Mouse (Mus musculus) layer of hippocampus, adult 8-10 months (tissue): ENCODE results near the gene Sox5. TPM values are rescaled to one million over a fixed set of nuclear protein-coding genes. Genes with fewer than 3 reads are reported as not detected.

Source experiments
- DNase-seq, 2 experiments: peaks; one replicate each; pipeline ENCODE4 v3.0.0; 2022; ENCODE audit warnings: low spot score in 2 of 2
- total RNA-seq, 4 experiments: library from RNA; stranded (reverse); gene quantifications; 2 replicates each; pipeline ENCODE4 v1.2.4; 2022

Sox5 gene
- total RNA-seq, 4 experiments from 2014 or later, result 38.4 to 42.4 (median 40.8) TPM

DNA sequence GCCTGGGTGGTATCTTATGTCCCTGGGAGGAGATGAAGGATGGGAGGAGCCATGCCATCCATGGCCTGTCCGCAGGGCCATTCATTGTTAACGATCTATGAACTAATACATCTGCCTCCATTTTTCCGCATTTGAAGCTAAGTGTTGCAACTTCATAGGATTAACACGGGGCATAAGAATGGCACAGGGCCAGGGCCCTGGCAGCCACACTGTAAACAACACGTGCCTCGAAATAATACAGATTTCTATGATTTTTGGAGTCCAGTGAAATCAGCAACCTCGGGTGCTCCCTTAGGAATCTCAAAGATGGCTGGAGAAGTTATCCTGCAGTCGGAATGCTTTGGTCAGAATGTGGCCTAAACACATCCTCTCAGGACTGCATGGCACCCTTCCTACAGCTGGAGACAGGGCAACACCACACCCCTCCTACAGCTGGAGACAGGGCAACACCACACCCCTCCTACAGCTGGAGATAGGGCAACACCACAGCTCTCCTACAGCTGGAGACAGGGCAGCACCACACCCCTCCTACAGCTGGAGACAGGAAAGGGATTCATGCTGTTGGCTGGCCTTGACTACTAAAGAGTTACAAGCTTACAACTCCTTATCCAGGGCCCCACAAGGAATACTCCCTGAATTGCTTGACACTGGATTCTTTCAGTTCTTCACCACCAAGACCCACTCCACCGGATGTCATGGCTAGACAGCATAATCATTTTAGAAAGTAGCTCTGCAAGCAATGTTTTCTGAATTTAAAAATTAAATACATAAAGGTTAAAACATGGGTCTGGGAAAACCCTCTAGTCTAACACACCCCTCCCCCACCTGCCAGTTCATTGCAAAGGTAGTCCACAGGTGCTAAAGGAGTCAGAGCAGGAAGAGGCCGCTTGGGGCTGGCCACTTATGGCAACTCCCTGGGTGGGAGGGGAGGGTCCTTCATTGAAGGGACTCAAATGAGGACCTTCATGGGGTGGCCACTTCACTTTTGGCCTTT, 122.4 kb downstream of the Sox5 start:
- no peak for DNase-seq

DNA sequence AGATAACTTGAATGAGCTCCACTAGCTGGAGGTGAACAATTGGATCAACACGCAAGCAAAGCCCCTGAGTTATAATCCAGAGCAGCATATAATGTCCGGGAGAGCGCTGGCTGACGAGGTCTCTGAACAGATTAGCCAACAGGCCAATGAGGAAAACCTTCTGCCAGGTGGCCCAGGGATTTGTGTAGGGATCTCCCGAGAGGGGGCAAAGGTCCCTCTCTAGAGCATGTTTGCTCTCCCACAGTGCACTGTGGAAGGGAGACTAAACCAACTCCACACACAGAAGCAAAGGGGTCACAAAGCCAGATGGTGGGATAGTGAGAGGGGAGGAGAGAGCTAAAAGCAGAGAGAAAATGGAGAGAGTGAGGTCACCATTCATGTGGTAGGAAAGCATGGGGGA, 128.9 kb downstream of the Sox5 start:
- DNase-seq, result no peak

DNA sequence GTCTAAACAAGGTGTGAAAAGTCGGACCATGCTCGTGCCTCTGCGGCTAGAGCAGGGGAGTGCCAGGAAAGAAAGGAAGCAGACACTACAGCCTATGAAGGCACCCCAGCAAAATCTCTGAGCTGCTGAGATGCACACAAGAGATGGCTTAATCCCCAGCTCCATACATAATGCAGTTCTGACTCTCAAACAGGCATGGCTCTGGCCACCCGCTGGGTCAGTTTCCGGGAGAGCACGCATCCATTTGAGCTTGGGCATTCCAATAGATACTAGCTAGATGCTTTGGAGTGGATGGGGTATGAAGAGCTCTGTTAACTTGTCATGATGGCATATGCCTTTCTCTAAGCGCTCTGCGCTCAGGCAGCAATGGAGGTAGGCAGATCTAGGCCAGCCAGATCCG, 132.9 kb downstream of the Sox5 start:
- no peak for DNase-seq

DNA sequence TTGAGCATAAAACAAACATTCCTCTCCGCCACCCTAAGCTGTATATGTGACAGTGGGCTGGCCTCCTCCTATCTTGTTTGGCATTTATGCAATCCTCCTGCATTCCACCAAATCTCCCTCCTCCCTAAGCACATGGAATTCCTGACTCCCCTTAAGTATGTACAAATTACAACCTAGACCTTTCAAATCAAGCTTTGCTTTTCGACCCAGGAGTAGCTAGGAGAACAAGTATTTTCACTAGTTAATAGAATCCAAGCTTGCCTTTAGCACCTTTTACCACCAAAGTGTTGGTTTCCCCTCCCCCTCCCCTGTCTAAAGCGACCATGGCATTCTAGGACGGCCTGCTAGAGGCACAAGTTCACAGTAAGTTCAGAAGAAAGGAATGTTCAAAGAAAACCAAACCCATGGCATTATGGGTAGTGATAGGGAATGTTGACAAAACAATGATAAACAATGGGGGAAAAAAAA, 133.6 kb downstream of the Sox5 start:
- no peak for DNase-seq

DNA sequence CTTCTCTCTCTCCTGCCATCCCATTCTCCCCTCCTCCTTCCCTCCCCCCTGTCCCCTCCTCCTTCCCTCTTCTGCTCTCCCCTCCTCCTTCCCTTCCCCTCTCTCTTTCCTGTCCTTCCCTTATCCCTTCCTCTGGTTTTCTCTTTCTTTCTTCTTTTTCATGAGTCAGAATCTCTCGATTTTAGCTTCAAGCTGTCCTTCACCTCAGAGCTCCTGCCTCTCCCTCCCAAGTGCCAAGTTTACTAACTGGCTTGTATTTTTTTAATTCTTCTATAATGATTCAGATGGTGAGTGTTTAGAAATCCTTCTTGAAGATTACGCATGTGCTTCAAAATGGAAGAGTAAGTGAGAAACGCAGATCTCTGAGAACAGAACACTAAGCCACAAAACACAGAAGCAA, 135.4 kb downstream of the Sox5 start:
- DNase-seq, result no peak

DNA sequence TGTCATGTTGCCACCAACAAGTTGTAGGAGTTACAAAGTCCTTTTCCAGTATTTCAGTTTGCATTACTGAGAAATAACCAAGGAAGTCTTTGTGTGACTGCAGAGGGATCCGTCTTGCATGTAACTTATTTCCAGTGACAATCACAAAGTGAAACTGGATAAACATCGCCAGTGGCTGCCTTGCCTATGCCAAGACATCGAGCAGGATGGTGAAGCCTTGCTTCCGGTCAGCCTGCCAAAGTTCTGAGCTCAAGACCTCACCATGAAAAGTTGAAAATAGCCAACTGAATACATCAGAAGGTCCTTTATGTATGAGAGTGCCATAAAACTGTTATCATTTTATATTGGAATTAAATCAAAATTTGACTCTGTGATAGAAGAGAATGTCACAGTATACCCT, 136.0 kb downstream of the Sox5 start:
- DNase-seq, result no peak

DNA sequence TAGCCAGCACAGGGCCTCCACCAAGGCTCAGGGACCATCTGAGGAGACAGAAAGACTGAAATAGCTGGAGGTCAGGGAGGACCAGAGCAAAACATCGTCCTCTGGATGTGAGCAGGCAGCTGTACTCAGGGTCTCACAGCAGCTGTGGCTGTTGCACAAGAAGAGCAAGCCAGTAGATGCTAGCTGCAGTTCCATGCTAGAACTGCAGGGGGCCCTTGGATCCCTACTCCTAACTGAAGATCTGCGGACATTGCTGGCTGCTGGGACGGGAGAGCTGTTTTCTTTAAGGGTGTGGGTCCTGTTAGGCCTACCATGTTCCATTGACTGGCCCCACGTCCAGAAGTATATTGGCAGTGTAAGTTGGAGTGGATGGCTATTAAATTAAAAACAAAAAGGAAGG, 137.1 kb downstream of the Sox5 start:
- no peak for DNase-seq

DNA sequence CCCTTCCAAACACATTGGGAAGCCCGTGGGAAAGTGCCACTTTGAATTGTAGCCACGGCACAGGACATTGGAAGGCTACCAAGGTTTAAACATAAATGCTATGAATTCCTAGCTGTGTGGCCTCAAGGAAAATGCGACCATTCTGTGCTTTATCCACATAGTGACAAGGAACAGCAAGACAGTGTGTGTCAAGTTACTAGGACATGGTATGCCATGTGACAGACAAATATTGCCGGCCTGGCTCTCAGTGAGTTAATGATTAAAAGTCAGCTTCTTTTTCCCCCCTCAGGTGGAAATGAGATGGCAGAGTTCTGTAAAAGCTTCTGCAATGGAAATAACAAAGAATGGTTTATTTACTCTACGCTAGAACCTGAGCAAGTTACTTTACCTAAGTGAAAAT, 138.2 kb downstream of the Sox5 start:
- DNase-seq, result no peak

DNA sequence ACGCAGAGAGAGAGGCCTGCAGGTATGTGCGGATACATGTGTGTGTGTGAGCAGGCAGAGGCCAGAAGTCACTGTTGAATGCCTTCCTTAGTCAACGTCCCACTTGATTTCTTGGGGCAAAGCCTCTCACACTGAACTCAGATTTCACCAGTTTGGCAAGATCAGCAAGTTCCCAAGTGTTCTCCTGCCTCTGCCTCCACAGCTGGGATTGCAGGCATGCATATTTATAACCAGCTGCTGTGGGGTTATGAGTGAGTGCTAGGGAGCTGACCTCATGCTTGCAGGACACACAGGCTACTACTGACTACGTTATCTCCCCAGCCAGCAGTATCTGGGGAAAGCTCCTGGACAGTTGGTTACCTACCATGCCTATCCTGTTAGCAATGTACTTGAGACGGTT, 139.9 kb downstream of the Sox5 start:
- DNase-seq, result no peak

DNA sequence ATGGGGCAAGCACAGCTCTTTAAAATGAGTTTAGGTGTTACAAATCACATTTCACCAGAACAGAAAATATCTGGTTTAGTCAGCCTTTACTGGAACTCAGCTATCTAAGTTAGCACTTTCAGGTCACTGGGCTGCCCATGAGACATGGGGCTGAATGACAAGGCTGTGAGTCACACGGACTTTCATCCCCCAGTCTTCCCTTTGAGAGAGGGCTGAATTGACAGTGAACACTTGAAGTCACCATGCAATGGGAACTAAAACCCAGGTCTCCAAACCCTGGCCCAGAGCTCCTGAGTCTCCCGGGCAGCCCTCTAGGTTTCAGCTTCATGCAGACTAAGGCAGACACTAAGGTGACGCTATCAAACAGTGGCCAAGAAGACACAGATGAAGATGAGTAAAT, 141.2 kb downstream of the Sox5 start:
- DNase-seq, result no peak

DNA sequence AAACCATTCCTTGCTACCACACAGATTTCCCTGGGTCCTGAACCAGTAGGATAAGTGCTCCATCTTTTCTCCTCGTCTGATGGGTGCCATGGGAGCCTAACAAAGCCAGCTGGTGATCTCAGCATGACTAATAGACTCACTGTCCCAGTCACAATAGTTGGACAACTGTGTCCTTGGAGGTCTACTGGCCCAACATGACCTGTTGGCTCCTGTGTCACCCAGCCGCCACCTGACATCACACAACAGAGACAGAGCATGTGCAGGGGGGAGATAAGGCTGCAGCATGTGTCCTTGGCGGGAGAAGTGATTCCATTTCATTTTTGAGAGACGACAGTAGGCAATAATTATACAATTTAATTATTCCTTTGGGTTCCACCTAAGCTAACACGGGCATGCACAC, 143.2 kb downstream of the Sox5 start:
- DNase-seq, result no peak

DNA sequence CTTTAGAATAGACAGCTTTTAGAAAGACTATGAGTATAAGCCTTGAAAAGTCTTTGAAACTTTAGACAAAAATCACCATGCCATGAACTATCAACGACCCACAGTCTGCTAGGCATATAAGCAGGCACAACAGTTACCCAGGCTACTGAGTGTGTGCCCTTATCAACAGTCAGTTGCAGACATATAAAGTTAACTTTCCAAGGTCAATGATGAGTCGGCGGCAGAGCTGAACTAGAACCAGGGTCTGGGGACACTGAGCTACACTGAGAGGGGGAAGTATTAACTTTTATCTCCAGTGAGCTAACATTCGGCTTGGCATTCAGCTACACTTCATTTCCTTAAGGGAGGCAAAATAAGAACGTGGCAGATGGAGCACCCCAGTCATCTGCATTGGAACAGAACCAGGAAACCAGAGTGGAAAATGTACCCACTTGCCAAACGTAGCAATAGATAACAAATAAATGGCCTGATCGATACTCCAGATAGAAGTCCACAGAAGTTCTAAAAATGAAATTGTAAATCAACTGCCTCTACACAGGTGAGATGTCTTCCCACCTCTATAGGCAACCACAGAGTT, 154.2 kb downstream of the Sox5 start:
- peak; percentile 22 to 50 for DNase-seq

DNA sequence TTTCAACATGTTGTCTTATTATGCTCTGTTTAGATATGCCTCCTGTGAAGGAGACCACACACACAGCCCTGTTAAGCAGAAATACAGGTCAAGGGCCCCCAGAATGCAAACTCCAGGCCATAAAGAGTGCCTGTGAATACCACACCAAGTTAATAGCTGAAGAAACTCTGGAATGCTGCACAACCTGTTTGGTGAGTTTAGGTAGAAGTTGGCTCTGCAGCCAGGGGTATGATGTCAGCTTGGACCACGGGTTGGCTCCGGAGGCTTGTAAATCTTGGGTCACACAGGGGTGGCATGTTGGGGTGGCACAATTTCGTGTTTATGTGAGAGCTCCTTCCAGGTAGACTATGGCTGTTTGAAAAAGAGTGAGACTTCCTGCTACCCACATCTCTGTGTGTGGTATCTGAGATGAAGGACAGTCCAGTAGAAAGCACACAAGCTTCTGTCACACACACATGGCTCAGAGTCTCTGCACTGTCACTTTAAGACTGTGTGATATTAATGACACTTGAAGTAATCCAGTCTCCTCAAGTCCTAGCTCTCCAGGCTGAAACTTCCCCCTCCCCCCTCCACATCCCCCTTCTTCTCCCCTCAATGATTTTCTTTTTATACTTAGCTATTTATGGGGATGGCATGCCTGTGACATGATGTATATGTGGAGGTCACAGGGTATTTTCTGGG, 160.5 kb downstream of the Sox5 start:
- DNase-seq, result no peak

DNA sequence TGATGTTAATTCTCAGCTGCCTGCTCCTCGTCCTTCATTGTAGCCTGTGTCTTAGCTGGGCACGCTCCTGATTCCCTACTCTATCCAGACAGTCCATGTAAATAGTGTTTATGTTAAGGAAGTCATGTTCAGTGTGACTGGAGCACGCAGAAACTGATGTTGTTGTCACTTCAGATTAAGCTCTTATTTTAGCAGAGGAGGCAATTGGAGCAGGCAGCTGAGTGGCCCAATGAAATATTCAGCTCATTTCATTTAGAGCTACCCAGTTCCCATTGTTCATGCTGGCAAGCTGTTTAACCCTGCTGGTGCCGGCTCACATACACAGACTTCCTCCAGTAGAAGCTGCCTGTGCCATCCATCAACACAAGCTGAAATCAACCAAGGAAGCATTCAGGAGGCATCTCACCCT, 170.4 kb downstream of the Sox5 start:
- no peak for DNase-seq

DNA sequence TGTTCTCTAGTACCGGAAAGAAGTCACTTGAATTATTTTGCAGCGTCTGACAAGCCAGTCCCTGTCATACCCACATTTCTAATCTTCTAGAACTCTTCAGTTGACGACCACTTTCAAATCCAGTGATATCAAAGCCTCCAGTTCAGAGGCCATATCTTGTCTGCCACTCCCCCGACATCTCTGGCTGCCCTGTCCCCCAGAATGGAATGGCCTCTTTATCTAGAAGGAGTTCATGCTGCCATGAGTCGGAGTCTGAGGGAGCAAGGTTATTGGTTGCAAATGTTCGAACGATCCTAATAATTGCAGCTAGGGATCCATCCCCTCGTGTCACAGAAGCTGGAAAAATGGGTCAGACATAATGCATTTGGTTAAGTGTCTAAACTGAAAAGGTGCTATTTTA, 170.9 kb downstream of the Sox5 start:
- DNase-seq, result no peak

DNA sequence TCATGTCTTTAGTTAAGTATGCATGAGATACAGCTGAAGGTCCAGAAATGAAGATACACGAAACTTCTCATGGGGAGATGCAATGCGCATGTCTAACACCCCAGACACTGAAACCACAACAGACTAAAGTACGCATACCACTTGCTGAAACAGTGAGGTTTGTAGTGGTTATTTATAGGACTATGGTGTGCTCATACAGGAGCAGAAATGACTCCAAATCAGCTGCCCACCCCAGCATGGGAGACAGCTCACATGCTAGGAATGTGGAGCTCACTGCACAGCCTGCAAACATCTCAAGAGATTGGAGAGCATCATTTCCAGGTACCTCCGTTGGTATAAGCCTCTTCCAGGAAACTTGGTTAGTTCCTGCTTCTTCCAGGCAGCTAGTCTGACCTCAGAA, 178.9 kb downstream of the Sox5 start:
- no peak for DNase-seq

DNA sequence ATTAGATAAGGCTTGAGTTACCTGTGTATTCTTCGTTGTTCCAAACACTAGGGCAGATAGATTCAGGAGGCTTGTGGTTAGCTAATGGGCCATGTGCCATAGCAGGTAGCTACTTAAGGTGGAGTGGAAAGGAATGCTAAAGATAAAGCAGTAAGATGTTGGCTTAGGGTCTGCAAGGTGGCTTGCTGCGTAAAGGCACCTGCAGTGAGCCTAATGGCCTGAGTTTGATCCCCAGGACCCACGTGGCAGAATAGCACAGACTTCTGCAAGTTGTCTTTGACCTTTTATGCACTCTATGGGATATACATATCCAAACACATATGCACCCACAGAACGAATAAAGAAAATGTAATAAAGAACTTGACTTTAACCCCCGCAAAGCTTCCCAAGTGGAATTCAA, 181.4 kb downstream of the Sox5 start:
- DNase-seq, result no peak

DNA sequence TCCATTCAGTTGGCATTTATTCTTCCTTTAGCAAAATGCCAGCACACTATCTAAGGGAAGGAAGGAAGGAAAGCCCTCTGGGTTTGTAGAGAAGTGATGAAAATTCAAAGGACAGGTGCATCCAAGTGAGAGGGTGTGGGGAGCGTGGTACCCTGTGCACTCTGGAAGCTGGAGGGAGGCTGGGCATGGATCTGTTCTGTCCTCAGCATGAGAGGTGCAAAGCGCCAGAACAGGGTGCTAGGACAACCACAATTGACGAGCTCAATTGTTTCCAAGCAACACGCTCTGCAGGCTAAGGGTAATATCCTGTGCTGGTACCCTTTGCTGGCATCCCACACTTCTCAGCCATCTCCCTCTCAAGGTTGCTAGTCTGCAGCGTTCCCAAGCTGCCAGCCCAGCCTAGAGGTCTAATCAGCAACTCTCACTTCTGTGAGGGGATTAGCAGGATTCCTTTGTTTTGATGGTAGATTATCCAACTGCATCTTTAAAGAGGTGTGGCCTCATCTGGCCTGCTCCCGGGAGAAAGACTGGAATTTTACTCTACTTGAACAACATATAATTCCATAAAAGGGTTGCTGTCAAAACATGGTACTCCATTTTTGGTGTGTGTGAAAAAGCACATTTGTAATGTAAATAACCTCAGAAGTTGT, 183.3 kb downstream of the Sox5 start:
- DNase-seq, result no peak

DNA sequence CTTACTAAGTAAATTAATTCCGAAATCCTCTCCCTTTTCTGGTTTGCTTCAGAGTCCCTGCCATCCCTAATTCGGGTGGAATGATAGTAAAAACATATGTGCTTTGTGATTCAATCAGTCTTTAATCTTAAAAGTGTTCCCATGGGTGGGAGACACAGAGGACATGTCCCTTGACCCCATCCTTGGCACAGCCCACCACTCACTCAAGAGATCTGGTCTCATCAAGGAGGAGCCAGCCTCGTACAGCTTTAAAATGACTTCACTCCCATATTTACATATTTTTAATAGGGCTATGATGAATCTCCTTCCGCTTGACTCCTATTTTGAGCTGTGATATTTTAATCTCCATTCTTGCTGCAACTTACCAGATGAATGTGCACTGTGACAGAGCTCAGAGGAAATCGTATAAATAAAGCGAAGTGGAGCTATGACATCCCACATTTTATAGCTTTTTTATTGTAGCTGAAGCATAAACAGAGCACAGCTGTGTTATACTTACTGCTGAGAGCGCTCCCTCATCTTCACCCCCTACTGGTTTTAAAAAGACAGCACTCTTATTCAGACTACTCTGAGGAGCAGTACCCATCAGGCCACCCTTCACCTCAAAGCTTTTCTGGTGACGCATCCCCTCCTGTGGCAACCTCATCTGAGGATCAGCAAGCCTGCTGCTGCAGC, 185.1 kb downstream of the Sox5 start:
- DNase-seq, result peak; percentile 13

DNA sequence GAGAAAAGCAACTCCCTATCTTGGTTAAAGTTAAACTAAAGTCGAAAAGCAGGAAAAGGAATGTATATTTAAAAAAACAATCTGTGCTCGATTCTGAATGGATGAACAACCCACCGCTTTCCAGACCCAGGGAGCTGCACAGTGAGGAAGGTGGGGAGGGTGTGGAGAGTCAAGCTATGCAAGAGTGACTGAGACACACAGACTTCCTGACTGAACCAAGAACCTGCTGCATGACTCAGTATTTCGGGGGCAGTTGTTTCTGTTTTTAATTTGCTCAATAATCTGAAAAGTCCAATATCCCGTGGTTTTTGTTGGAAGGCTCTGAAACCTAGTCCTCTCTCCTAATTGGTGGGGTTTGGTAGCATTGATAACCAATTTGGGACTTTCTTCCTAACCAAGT, 196.9 kb downstream of the Sox5 start:
- DNase-seq, result no peak
